Mouse (Mus musculus) forebrain, embryonic 16.5 days (tissue): ENCODE measurements at regions not wholly inside any gene's neighbourhood (a gene's known extent, or its start where the extent isn't known, plus 50 kb on each side); places are given as distances from the start of the nearest gene placed in this dataset.

Experiments
- ATAC-seq: fragments of 200-750 bp; cut with Nextera tagmentation; 2 replicates; pipeline ENCODE4 v1.8.0; 2017; ENCODE audit warnings: mild to moderate bottlenecking, moderate library complexity
- H3K27ac ChIP-seq: fragments of 300-500 bp; sonication (generic); 2 replicates; pipeline ENCODE4 v1.5.1; 2014; ENCODE audit warnings: low read length, control low read depth
- H3K27me3 ChIP-seq: fragments of 300-500 bp; sonication (generic); replicated peaks from 2 replicates; pipeline ENCODE4 v1.6.1; 2014; ENCODE audit warnings: low read length; ENCODE audit not compliant: control insufficient read depth, insufficient read depth
- H3K36me3 ChIP-seq: fragments of 300-500 bp; sonication (generic); 2 replicates; pipeline ENCODE4 v1.6.1; 2014; ENCODE audit not compliant: control insufficient read depth, insufficient read depth
- H3K4me1 ChIP-seq: fragments of 300-500 bp; sonication (generic); replicated peaks from 2 replicates; pipeline ENCODE4 v1.6.1; 2014; ENCODE audit warnings: low read length; ENCODE audit not compliant: control insufficient read depth, insufficient read depth
- H3K4me2 ChIP-seq: fragments of 300-500 bp; sonication (generic); 2 replicates; pipeline ENCODE4 v1.6.1; 2014; ENCODE audit warnings: mild to moderate bottlenecking, low read length, control low read depth
- H3K4me3 ChIP-seq: fragments of 300-500 bp; sonication (generic); replicated peaks from 2 replicates; pipeline ENCODE4 v1.5.1; 2014; ENCODE audit warnings: mild to moderate bottlenecking, low read length, control low read depth
- H3K9ac ChIP-seq: fragments of 300-500 bp; sonication (generic); replicated peaks from 2 replicates; pipeline ENCODE4 v1.6.1; 2014; ENCODE audit warnings: low read depth, low read length, control low read depth
- H3K9me3 ChIP-seq: fragments of 300-500 bp; sonication (generic); 2 replicates; pipeline ENCODE4 v1.6.1; 2016; ENCODE audit warnings: low read length; ENCODE audit not compliant: control insufficient read depth
- WGBS: fragments of 180-500 bp; shearing (Covaris S2); extraction: QIAGEN DNeasy Blood & Tissue Kit; methylation state at CpG from one replicate; pipeline ENCODE4 v1.1.7; 2014; 5-methylcytosine and 5-hydroxymethylcytosine counted together

DNA sequence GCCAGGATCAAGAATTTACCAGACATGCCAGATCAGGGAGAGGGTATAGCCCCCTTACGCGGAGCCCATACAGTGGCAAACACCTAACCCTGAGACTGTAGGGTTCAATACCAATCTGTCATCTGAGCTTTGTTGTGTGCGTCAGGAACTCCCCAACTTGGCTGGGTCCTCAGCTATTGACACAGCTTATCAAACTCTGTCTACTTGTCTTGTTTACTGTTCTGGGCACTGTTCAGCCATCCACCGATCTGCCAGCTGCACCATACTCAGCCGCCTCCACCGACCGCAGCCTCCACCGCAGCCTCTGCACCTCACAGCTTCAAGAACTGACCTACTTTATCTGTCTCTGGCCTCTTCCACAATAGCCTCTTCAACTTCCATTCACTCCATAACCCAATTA is 80.1 kb upstream of the Mapk10 start:
- WGBS, result 91% methylated on average over 8 of the region's 8 CpGs
- Histone ChIP-seq H3K36me3 (no peaks in the 10 kb centered on the region), H3K9ac (no peak overlapping the region), H3K4me1 (no peaks in the 10 kb centered on the region), H3K27me3 (no peaks in the 10 kb centered on the region), H3K4me3 (no peak overlapping the region), H3K9me3 (no peaks in the 10 kb centered on the region), H3K27ac (no peak overlapping the region), H3K4me2 (no peak overlapping the region)
- ATAC-seq, result no peak

- Histone ChIP-seq H3K36me3 (no peaks in the 10 kb centered on the region), H3K4me2 (no peak overlapping the region), H3K27ac (no peak overlapping the region), H3K9me3 (no peaks in the 10 kb centered on the region), H3K9ac (no peak overlapping the region), H3K4me1 (no peaks in the 10 kb centered on the region), H3K27me3 (no peaks in the 10 kb centered on the region), H3K4me3 (no peak overlapping the region)
- 89% methylated on average over 6 of the region's 6 CpGs for WGBS
- ATAC-seq, result no peak
These were observed 58.1 kb upstream of the Mapk10 start for GRCm38 (mm10) chr5:103269206-103269605.

- Histone ChIP-seq H3K4me3 (no peak overlapping the region), H3K27ac (no peak overlapping the region), H3K9me3 (no peaks in the 10 kb centered on the region), H3K4me1 (no peaks in the 10 kb centered on the region), H3K27me3 (no peaks in the 10 kb centered on the region), H3K36me3 (no peaks in the 10 kb centered on the region), H3K4me2 (no peak overlapping the region), H3K9ac (no peak overlapping the region)
- ATAC-seq, result no peak
- whole genome bisulfite sequencing, result 82% methylated on average over 2 of the region's 2 CpGs
These were observed 53.8 kb upstream of the Mapk10 start for GRCm38 (mm10) chr5:103264903-103265302.

GRCm38 (mm10) chr5:103261406-103261805 is 50.3 kb upstream of the Mapk10 start:
- Histone ChIP-seq H3K9ac (no peak overlapping the region), H3K9me3 (no peaks in the 10 kb centered on the region), H3K27me3 (no peaks in the 10 kb centered on the region), H3K4me1 (no peaks in the 10 kb centered on the region), H3K4me3 (no peak overlapping the region), H3K27ac (no peak overlapping the region), H3K4me2 (no peak overlapping the region), H3K36me3 (no peaks in the 10 kb centered on the region)
- 87% methylated on average over 10 of the region's 10 CpGs for WGBS
- ATAC-seq, result no peak
